Mouse (Mus musculus): ENCODE results near the gene Inka1.

Inka1 gene

DNA sequence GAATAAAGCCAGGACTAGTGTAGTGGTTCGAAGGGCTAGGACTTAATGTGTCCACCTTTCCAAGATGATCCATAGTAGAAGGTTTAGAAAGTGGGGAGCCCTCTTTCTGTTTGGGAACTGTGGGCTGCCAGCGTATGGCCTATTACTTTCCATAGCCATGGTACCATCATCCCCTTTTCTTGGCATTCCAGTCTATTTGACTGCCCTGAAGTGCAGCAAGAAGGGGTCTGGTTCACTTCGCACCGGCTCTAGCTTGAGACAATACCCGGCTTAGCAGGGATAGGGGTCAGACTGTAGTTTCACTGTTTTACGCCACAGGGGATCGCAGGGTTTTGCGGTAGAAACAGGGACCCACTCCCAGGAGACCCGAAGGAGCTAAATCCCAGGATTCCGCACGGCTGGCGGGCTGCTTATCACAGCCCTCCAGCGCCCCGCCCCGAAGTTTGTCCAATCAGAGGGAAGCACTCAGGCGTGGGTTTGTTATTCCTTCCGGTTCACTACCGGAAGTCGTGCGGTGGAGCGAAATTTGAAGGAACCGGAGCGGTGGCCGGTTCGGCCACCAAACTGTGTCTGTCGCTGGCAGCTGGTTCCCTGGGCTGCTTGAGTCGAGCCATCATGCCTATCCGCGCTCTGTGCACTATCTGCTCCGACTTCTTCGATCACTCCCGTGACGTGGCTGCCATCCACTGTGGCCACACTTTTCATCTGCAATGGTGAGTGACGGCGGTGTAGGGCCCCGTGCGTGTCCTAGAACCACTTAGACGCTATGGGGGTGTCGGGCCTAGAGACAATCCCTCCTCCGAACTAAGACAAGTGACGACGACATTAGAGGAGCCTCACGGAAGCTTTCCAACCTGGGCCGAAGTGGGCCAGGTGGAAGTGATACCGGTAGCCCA lies 35.0 kb downstream of the Inka1 start:
- DNase-seq, result peak; percentile 97

DNA sequence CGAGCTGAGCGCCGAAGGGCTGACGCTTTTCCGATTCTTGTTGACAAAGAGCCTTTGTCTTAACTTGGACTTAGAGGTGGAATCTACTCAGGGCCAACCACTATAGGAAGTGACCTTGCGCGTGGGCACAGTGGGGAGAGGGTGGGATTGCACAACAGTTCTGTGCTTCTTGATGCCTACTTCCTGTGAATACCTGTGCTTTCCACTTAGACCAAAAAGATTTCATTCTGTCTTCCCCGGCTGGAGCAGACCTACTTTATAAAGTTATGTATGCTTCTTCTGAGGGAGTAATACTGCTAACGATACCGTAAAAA lies 35.8 kb downstream of the Inka1 start, which contains the start of gene Traip:
Gene Traip, plus strand, starts transcription at position 215 of the 314 bp plus-strand sequence.
- DNase-seq, result no peak

GRCm38 (mm10) chr9:107949184-107949921 lies 36.3 kb downstream of the Inka1 start:
- DNase-seq, result no peak

GRCm38 (mm10) chr9:107947241-107948194 lies 38.2 kb downstream of the Inka1 start:
- no peak for DNase-seq

DNA sequence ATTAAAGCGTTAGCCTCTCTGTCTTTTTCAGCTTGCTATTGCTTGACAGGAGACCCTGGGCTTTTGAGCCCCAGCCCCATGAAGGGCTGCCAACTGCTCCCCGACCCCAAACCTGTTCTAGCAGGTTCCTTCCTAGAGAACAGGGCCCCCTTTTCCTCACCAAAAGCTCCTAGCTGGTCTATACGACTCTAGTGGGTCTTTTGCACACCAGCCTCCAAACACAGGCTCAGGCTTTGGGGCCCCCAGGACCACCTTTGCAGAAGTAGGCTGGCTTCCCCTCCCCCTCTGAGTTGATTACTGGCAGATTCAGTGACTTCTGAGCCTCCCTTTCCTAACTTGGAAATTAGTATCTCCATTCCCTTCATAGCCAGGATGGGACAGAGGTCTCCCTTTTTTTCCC lies 48.8 kb downstream of the Inka1 start:
- no peak for DNase-seq

- DNase-seq, result no peak
Measured at GRCm38 (mm10) chr9:107936215-107936822, 49.4 kb downstream of the Inka1 start.

DNA sequence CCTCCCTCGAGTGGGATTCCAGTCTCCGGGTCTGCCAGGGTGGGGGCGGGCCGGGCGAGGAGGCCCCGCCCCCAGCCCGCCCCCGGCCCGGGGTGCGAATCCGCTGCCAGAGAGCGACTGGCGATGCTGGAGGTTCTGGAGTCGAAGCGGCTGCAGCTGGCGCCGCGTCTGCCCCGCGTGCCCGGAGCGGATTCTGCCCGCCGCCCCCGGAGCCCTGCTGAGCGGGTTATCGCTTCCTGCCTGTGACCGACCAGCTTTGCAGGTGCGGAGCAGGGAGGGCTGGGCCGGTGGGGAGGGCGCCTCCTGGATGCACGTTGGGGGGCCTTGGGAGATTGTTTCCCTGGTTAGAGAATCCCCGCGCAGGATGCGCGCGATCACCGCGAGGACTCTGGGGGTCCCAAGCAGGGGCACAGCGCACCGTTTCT lies 49.9 kb downstream of the Inka1 start:
- no peak for DNase-seq

- no peak for DNase-seq
Measured at GRCm38 (mm10) chr9:107935374-107935773, 50.3 kb downstream of the Inka1 start, which contains the start of gene Camkv. Camkv (plus strand) TSS chr9:107935674.

Measured in lung, postnatal 36 days (tissue).